Mouse (Mus musculus): ENCODE measurements at regions not wholly inside any gene's neighbourhood (a gene's known extent, or its start where the extent isn't known, plus 50 kb on each side); places are given as distances from the start of the nearest gene placed in this dataset.
A peak's percentile ranks its signal among the peaks of the same experiment; 100 is the strongest.

DNA sequence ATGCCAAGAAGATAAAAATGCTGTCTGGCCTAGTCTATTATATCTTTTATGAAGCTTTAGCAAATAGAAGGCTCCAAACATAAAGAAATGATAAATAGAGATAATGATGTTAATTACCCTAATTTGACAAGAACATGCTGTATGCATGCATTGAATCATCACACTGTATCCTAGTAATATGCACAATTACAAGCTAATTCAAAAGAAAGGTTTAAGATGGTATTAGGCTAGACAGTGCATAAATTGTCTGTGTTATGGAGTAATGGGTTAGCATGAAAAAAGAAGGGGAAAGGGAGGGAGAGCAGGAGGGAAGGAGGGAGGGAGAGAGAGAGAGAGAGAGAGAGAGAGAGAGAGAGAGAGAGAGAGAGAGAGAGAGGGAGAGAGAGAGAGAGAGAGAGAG lies 604.7 kb downstream of the Ipo11 start:
- no peaks in the 10 kb centered on the region for H3K27me3 ChIP-seq
- no peak overlapping the region for H3K27ac ChIP-seq (replicated peaks)
- no peak overlapping the region for H3K4me3 ChIP-seq
- no peak; the same call in 1 of the 2 replicates for ATAC-seq (replicated peaks)
- H3K4me1 ChIP-seq, result no peaks in the 10 kb centered on the region
- no peak overlapping the region for H3K9ac ChIP-seq (replicated peaks)
- no peaks in the 10 kb centered on the region for H3K36me3 ChIP-seq
- H3K9me3 ChIP-seq, result no peaks in the 10 kb centered on the region
- no peak overlapping the region for H3K4me2 ChIP-seq (replicated peaks)

DNA sequence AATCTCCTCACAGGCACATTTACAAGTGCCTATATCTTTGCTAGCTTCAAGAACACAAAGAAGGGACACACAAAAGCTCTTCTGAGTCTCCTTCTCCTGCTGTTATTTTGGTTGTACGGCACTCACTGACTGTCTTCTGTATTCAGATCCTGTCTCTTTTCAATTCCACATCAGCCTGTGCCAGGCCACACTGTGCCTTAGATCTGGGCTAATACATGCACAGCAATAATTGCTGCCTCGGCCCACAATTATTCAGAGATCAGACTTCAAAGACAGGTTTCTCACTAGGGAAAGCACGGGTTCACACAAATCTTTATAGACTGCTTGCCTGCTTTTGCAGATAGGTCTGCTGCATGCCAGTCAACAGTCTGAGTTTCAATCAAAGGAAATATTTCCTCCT lies 617.8 kb downstream of the Ipo11 start:
- Histone ChIP-seq H3K27me3 (no peaks in the 10 kb centered on the region), H3K9me3 (no peaks in the 10 kb centered on the region), H3K9ac (replicated peaks) (no peak overlapping the region), H3K4me3 (no peak overlapping the region), H3K4me2 (replicated peaks) (no peak overlapping the region), H3K36me3 (no peaks in the 10 kb centered on the region), H3K4me1 (peaks cover 10% of the 10 kb centered on the region), H3K27ac (replicated peaks) (peak overlapping the region; percentile 54)
- 7% methylated on average over 3 of the region's 3 CpGs for WGBS
- ATAC-seq (replicated peaks), result peak; percentile 92

DNA sequence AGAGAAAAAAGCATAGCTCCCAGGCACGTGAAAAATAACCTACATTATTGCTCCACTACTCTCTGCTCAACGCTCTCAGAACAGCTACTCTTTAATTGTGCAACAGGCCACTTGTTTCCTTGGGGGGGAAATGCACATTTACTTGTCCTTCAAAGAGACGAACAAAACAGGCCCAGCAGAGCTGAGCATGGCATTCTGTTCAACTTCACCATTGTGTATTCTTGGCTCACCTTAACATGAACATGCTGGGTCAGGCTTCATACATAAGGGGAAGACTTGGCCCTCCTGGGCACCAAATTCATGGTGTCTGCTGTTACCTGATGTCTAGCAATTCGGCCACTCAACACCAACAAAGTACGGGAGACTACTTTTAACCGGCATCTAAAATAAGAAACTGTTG lies 618.3 kb downstream of the Ipo11 start:
- no peak overlapping the region for H3K4me3 ChIP-seq
- H3K9ac ChIP-seq (replicated peaks), result no peak overlapping the region
- no peak overlapping the region for H3K4me2 ChIP-seq (replicated peaks)
- ATAC-seq (replicated peaks), result peak; percentile 72
- no peaks in the 10 kb centered on the region for H3K36me3 ChIP-seq
- no peaks in the 10 kb centered on the region for H3K27me3 ChIP-seq
- H3K9me3 ChIP-seq, result no peaks in the 10 kb centered on the region
- peak overlapping the region; percentile 54 for H3K27ac ChIP-seq (replicated peaks)
- 26% methylated on average over 6 of the region's 6 CpGs for WGBS
- H3K4me1 ChIP-seq, result peaks cover 10% of the 10 kb centered on the region

GRCm38 (mm10) chr13:106317300-106317699 lies 619.5 kb downstream of the Ipo11 start:
- Histone ChIP-seq H3K9me3 (no peaks in the 10 kb centered on the region), H3K4me2 (replicated peaks) (no peak overlapping the region), H3K9ac (replicated peaks) (no peak overlapping the region), H3K4me3 (no peak overlapping the region), H3K4me1 (peaks cover 10% of the 10 kb centered on the region), H3K36me3 (no peaks in the 10 kb centered on the region), H3K27ac (replicated peaks) (no peak overlapping the region), H3K27me3 (no peaks in the 10 kb centered on the region)
- WGBS, result 82% methylated on average over 2 of the region's 2 CpGs
- no peak for ATAC-seq (replicated peaks)

DNA sequence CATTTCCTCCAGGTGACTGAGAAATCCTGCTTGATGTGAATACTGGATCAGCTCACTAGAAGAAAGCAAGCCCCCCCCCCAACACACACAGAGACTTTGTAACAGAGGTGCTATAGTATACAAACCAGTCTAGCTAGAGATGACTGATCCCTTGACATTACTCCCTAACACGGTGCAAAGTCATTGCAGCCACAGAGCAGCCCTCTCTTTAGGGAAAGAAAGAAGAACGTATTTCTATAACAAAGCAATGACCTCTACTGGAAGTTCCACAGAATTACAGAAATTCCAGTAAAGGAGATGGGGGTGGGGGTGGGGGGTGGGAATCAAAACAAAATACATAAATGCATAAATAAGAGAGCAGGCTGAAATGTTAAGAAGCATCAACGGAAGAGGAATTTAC lies 655.6 kb downstream of the Ipo11 start:
- H3K9ac ChIP-seq (replicated peaks), result no peak overlapping the region
- no peaks in the 10 kb centered on the region for H3K36me3 ChIP-seq
- H3K27ac ChIP-seq (replicated peaks), result no peak overlapping the region
- WGBS, result 27% methylated on average over 3 of the region's 3 CpGs
- H3K4me3 ChIP-seq, result no peak overlapping the region
- H3K9me3 ChIP-seq, result no peaks in the 10 kb centered on the region
- H3K4me2 ChIP-seq (replicated peaks), result no peak overlapping the region
- no peaks in the 10 kb centered on the region for H3K4me1 ChIP-seq
- ATAC-seq (replicated peaks), result 0 out of 2 replicates have a peak, but pooled peaks have one; percentile 51
- H3K27me3 ChIP-seq, result no peaks in the 10 kb centered on the region

GRCm38 (mm10) chr13:106259874-106260273 lies 676.9 kb downstream of the Ipo11 start:
- H3K4me3 ChIP-seq, result no peak overlapping the region
- WGBS, result 78% methylated on average over 1 of the region's 1 CpGs
- no peak overlapping the region for H3K9ac ChIP-seq (replicated peaks)
- no peaks in the 10 kb centered on the region for H3K9me3 ChIP-seq
- H3K27me3 ChIP-seq, result no peaks in the 10 kb centered on the region
- H3K4me1 ChIP-seq, result no peaks in the 10 kb centered on the region
- no peak overlapping the region for H3K27ac ChIP-seq (replicated peaks)
- no peak overlapping the region for H3K4me2 ChIP-seq (replicated peaks)
- no peak for ATAC-seq (replicated peaks)
- H3K36me3 ChIP-seq, result no peaks in the 10 kb centered on the region
